Mouse (Mus musculus) thymus, adult 2 months (tissue): ENCODE data around the gene Eng.

Experiments
- CTCF ChIP-seq: fragments of 200-500 bp; IDR thresholded peaks from 2 replicates; pipeline ENCODE4 v1.5.1; 2012; ENCODE audit warnings: mild to moderate bottlenecking, control low read depth, low read length, moderate library complexity, borderline replicate concordance; ENCODE audit not compliant: control insufficient read depth, poor library complexity, insufficient read depth; ENCODE audit errors: extremely low read depth
- POLR2A ChIP-seq: fragments of 200-500 bp; IDR thresholded peaks from 2 replicates; pipeline ENCODE4 v1.6.1; 2012; ENCODE audit warnings: mild to moderate bottlenecking, low read length, control low read depth, moderate library complexity; ENCODE audit not compliant: control insufficient read depth, poor library complexity, insufficient read depth; ENCODE audit errors: extremely low read depth

- no peak for TF ChIP-seq POLR2A
- 0 out of 2 replicates have a peak, but pooled peaks have one; percentile 13 for TF ChIP-seq CTCF
Observed at GRCm38 (mm10) chr2:32714987-32715425, 68.6 kb downstream of the Eng start.
